Mouse (Mus musculus): Measurements from ENCODE around the gene Brsk2. TPM values are rescaled to one million over a fixed set of nuclear protein-coding genes. Genes with fewer than 3 reads are reported as not detected.

Gene Brsk2
- polyA plus RNA-seq, 1 experiment from 2014 or later = 13.8 TPM

GRCm38 (mm10) chr7:142025196-142025595 is 75.6 kb downstream of the Brsk2 start:
- Histone ChIP-seq H3K4me1 (replicated peaks; ENCODE audit: control insufficient read depth, insufficient read depth, low read length) (no peaks in the 10 kb centered on the region), H3K4me3 (ENCODE audit: low read depth, low read length) (no peak overlapping the region), H3K4me2 (ENCODE audit: low read depth, low read length, severe bottlenecking) (no peak overlapping the region), H3K27ac (ENCODE audit: low read depth, low read length) (no peak overlapping the region), H3K27me3 (ENCODE audit: control insufficient read depth, insufficient read depth, low read length) (no peaks in the 10 kb centered on the region), H3K9me3 (ENCODE audit: control insufficient read depth, low read length) (no peaks in the 10 kb centered on the region), H3K9ac (ENCODE audit: low read length) (no peak overlapping the region), H3K36me3 (ENCODE audit: control insufficient read depth, insufficient read depth, low read length) (no peaks in the 10 kb centered on the region)
- ATAC-seq (replicated peaks; ENCODE audit: low FRiP score) (no peak), DNase-seq (ENCODE audit: low spot score) (no peak)
- WGBS = 91% methylated on average over 2 of the region's 2 CpGs

GRCm38 (mm10) chr7:142025926-142026325 is 76.4 kb downstream of the Brsk2 start:
- Histone ChIP-seq H3K9ac (ENCODE audit: low read length) (no peak overlapping the region), H3K4me3 (ENCODE audit: low read depth, low read length) (no peak overlapping the region), H3K9me3 (ENCODE audit: control insufficient read depth, low read length) (no peaks in the 10 kb centered on the region), H3K27me3 (ENCODE audit: control insufficient read depth, insufficient read depth, low read length) (no peaks in the 10 kb centered on the region), H3K27ac (ENCODE audit: low read depth, low read length) (no peak overlapping the region), H3K4me2 (ENCODE audit: low read depth, low read length, severe bottlenecking) (no peak overlapping the region), H3K36me3 (ENCODE audit: control insufficient read depth, insufficient read depth, low read length) (no peaks in the 10 kb centered on the region), H3K4me1 (replicated peaks; ENCODE audit: control insufficient read depth, insufficient read depth, low read length) (no peaks in the 10 kb centered on the region)
- 91% methylated on average over 4 of the region's 4 CpGs for WGBS
- no peak for ATAC-seq (replicated peaks; ENCODE audit: low FRiP score)
- DNase-seq (ENCODE audit: low spot score) = no peak

GRCm38 (mm10) chr7:142030073-142030472 is 80.5 kb downstream of the Brsk2 start:
- no peak for ATAC-seq (replicated peaks; ENCODE audit: low FRiP score)
- Histone ChIP-seq H3K27me3 (ENCODE audit: control insufficient read depth, insufficient read depth, low read length) (no peaks in the 10 kb centered on the region), H3K4me2 (ENCODE audit: low read depth, low read length, severe bottlenecking) (no peak overlapping the region), H3K9me3 (ENCODE audit: control insufficient read depth, low read length) (no peaks in the 10 kb centered on the region), H3K4me1 (replicated peaks; ENCODE audit: control insufficient read depth, insufficient read depth, low read length) (no peaks in the 10 kb centered on the region), H3K36me3 (ENCODE audit: control insufficient read depth, insufficient read depth, low read length) (no peaks in the 10 kb centered on the region), H3K27ac (ENCODE audit: low read depth, low read length) (no peak overlapping the region), H3K4me3 (ENCODE audit: low read depth, low read length) (no peak overlapping the region), H3K9ac (ENCODE audit: low read length) (no peak overlapping the region)
- DNase-seq (ENCODE audit: low spot score) = no peak

GRCm38 (mm10) chr7:142034198-142034597 is 84.6 kb downstream of the Brsk2 start:
- no peak overlapping the region for H3K4me2 ChIP-seq (ENCODE audit: low read depth, low read length, severe bottlenecking)
- DNase-seq (ENCODE audit: low spot score) (no peak), ATAC-seq (replicated peaks; ENCODE audit: low FRiP score) (no peak)
- no peaks in the 10 kb centered on the region for H3K9me3 ChIP-seq (ENCODE audit: control insufficient read depth, low read length)
- no peak overlapping the region for H3K4me3 ChIP-seq (ENCODE audit: low read depth, low read length)
- H3K27me3 ChIP-seq (ENCODE audit: control insufficient read depth, insufficient read depth, low read length) = no peaks in the 10 kb centered on the region
- WGBS = 89% methylated on average over 2 of the region's 2 CpGs
- H3K4me1 ChIP-seq (replicated peaks; ENCODE audit: control insufficient read depth, insufficient read depth, low read length) = no peaks in the 10 kb centered on the region
- H3K36me3 ChIP-seq (ENCODE audit: control insufficient read depth, insufficient read depth, low read length) = no peaks in the 10 kb centered on the region
- no peak overlapping the region for H3K27ac ChIP-seq (ENCODE audit: low read depth, low read length)
- no peak overlapping the region for H3K9ac ChIP-seq (ENCODE audit: low read length)

GRCm38 (mm10) chr7:142035048-142035811 is 85.7 kb downstream of the Brsk2 start:
- DNase-seq (ENCODE audit: low spot score) = no peak
- 81% methylated on average over 2 of the region's 2 CpGs for WGBS
- Histone ChIP-seq H3K9me3 (ENCODE audit: control insufficient read depth, low read length) (no peaks in the 10 kb centered on the region), H3K9ac (ENCODE audit: low read length) (no peak overlapping the region), H3K4me1 (replicated peaks; ENCODE audit: control insufficient read depth, insufficient read depth, low read length) (no peaks in the 10 kb centered on the region), H3K4me2 (ENCODE audit: low read depth, low read length, severe bottlenecking) (no peak overlapping the region), H3K27me3 (ENCODE audit: control insufficient read depth, insufficient read depth, low read length) (no peaks in the 10 kb centered on the region), H3K36me3 (ENCODE audit: control insufficient read depth, insufficient read depth, low read length) (no peaks in the 10 kb centered on the region), H3K27ac (ENCODE audit: low read depth, low read length) (no peak overlapping the region), H3K4me3 (ENCODE audit: low read depth, low read length) (no peak overlapping the region)
- no peak for ATAC-seq (replicated peaks; ENCODE audit: low FRiP score)

- ATAC-seq (replicated peaks; ENCODE audit: low FRiP score) (peak; percentile 65; the same call in 1 of the 2 replicates), DNase-seq (ENCODE audit: low spot score) (peak; percentile 58)
- Histone ChIP-seq H3K4me2 (ENCODE audit: low read depth, low read length, severe bottlenecking) (no peak overlapping the region), H3K27ac (ENCODE audit: low read depth, low read length) (no peak overlapping the region), H3K27me3 (ENCODE audit: control insufficient read depth, insufficient read depth, low read length) (no peaks in the 10 kb centered on the region), H3K36me3 (ENCODE audit: control insufficient read depth, insufficient read depth, low read length) (no peaks in the 10 kb centered on the region), H3K9me3 (ENCODE audit: control insufficient read depth, low read length) (no peaks in the 10 kb centered on the region), H3K4me3 (ENCODE audit: low read depth, low read length) (no peak overlapping the region), H3K4me1 (replicated peaks; ENCODE audit: control insufficient read depth, insufficient read depth, low read length) (no peaks in the 10 kb centered on the region), H3K9ac (ENCODE audit: low read length) (no peak overlapping the region)
- WGBS = 70% methylated on average over 4 of the region's 4 CpGs
These were observed 88.1 kb downstream of the Brsk2 start for GRCm38 (mm10) chr7:142037553-142038170.

- H3K27ac ChIP-seq (ENCODE audit: low read depth, low read length) = no peak overlapping the region
- H3K4me3 ChIP-seq (ENCODE audit: low read depth, low read length) = no peak overlapping the region
- ATAC-seq (replicated peaks; ENCODE audit: low FRiP score) = no peak
- no peaks in the 10 kb centered on the region for H3K27me3 ChIP-seq (ENCODE audit: control insufficient read depth, insufficient read depth, low read length)
- no peaks in the 10 kb centered on the region for H3K36me3 ChIP-seq (ENCODE audit: control insufficient read depth, insufficient read depth, low read length)
- WGBS = 93% methylated on average over 3 of the region's 3 CpGs
- H3K4me1 ChIP-seq (replicated peaks; ENCODE audit: control insufficient read depth, insufficient read depth, low read length) = no peaks in the 10 kb centered on the region; the same call in 1 of the 2 replicates
- DNase-seq (ENCODE audit: low spot score) = no peak
- H3K9me3 ChIP-seq (ENCODE audit: control insufficient read depth, low read length) = no peaks in the 10 kb centered on the region
- no peak overlapping the region for H3K9ac ChIP-seq (ENCODE audit: low read length)
- no peak overlapping the region for H3K4me2 ChIP-seq (ENCODE audit: low read depth, low read length, severe bottlenecking)
These were observed 91.2 kb downstream of the Brsk2 start for GRCm38 (mm10) chr7:142040756-142041155.

- H3K9me3 ChIP-seq (ENCODE audit: control insufficient read depth, low read length) = no peaks in the 10 kb centered on the region
- no peak for DNase-seq (ENCODE audit: low spot score)
- no peaks in the 10 kb centered on the region for H3K27me3 ChIP-seq (ENCODE audit: control insufficient read depth, insufficient read depth, low read length)
- no peak overlapping the region for H3K4me3 ChIP-seq (ENCODE audit: low read depth, low read length)
- WGBS = 18% methylated on average over 2 of the region's 2 CpGs
- no peaks in the 10 kb centered on the region; the same call in 1 of the 2 replicates for H3K4me1 ChIP-seq (replicated peaks; ENCODE audit: control insufficient read depth, insufficient read depth, low read length)
- H3K4me2 ChIP-seq (ENCODE audit: low read depth, low read length, severe bottlenecking) = no peak overlapping the region
- no peaks in the 10 kb centered on the region for H3K36me3 ChIP-seq (ENCODE audit: control insufficient read depth, insufficient read depth, low read length)
- H3K9ac ChIP-seq (ENCODE audit: low read length) = no peak overlapping the region
- no peak overlapping the region for H3K27ac ChIP-seq (ENCODE audit: low read depth, low read length)
- ATAC-seq (replicated peaks; ENCODE audit: low FRiP score) = no peak
These were observed 95.8 kb downstream of the Brsk2 start for GRCm38 (mm10) chr7:142045344-142045743.

GRCm38 (mm10) chr7:142045932-142046331 is 96.4 kb downstream of the Brsk2 start:
- 93% methylated on average over 1 of the region's 1 CpGs for WGBS
- no peak for DNase-seq (ENCODE audit: low spot score)
- H3K9ac ChIP-seq (ENCODE audit: low read length) = no peak overlapping the region

More at GRCm38 (mm10) chr7:142045932-142046331, 96.4 kb downstream of the Brsk2 start:
- Histone ChIP-seq H3K27me3 (ENCODE audit: control insufficient read depth, insufficient read depth, low read length) (no peaks in the 10 kb centered on the region), H3K4me2 (ENCODE audit: low read depth, low read length, severe bottlenecking) (no peak overlapping the region), H3K4me1 (replicated peaks; ENCODE audit: control insufficient read depth, insufficient read depth, low read length) (no peaks in the 10 kb centered on the region; the same call in 1 of the 2 replicates), H3K36me3 (ENCODE audit: control insufficient read depth, insufficient read depth, low read length) (no peaks in the 10 kb centered on the region), H3K4me3 (ENCODE audit: low read depth, low read length) (no peak overlapping the region), H3K27ac (ENCODE audit: low read depth, low read length) (no peak overlapping the region), H3K9me3 (ENCODE audit: control insufficient read depth, low read length) (no peaks in the 10 kb centered on the region)
- no peak for ATAC-seq (replicated peaks; ENCODE audit: low FRiP score)

All from forebrain, embryonic 11.5 days (tissue).